Mouse (Mus musculus) forebrain, postnatal 0 days (tissue): ENCODE results near the gene Fbln5. TPM values are rescaled to one million over a fixed set of nuclear protein-coding genes. Genes with fewer than 3 reads are reported as not detected.
A peak's percentile ranks its signal among the peaks of the same experiment; 100 is the strongest.

Experiments
- ATAC-seq: fragments of 200-750 bp; cut with Nextera tagmentation; 2 replicates; pipeline ENCODE4 v1.8.0; 2017; ENCODE audit warnings: mild to moderate bottlenecking, moderate library complexity
- DNase-seq: peaks from one replicate; pipeline ENCODE4 v3.0.0-alpha.2; 2015
- H3K27ac ChIP-seq: fragments of 300-500 bp; sonication (generic); 2 replicates; pipeline ENCODE4 v1.5.1; 2014; ENCODE audit warnings: low read depth, mild to moderate bottlenecking, antibody characterized with exemption, low read length, moderate library complexity, mixed read lengths
- H3K27me3 ChIP-seq: fragments of 300-500 bp; sonication (generic); 2 replicates; pipeline ENCODE4 v1.6.1; 2014; ENCODE audit warnings: mild to moderate bottlenecking, low read length, mixed read lengths; ENCODE audit not compliant: insufficient read depth
- H3K36me3 ChIP-seq: fragments of 300-500 bp; sonication (generic); 2 replicates; pipeline ENCODE4 v1.6.1; 2014; ENCODE audit warnings: mild to moderate bottlenecking, moderate library complexity; ENCODE audit not compliant: insufficient read depth
- H3K4me1 ChIP-seq: fragments of 300-500 bp; sonication (generic); 2 replicates; pipeline ENCODE4 v1.6.1; 2014; ENCODE audit warnings: antibody characterized with exemption; ENCODE audit not compliant: insufficient read depth
- H3K4me2 ChIP-seq: fragments of 300-500 bp; sonication (generic); 2 replicates; pipeline ENCODE4 v1.6.1; 2014; ENCODE audit warnings: low read depth, mild to moderate bottlenecking, moderate library complexity
- H3K4me3 ChIP-seq: fragments of 300-500 bp; sonication (generic); 2 replicates; pipeline ENCODE4 v1.5.1; 2014; ENCODE audit warnings: low read depth, low read length, mixed read lengths
- H3K9ac ChIP-seq: fragments of 300-500 bp; sonication (generic); 2 replicates; pipeline ENCODE4 v1.6.1; 2014; ENCODE audit warnings: mild to moderate bottlenecking
- H3K9me3 ChIP-seq: fragments of 300-500 bp; sonication (generic); 2 replicates; pipeline ENCODE4 v1.6.1; 2016; ENCODE audit warnings: low read length
- CTCF ChIP-seq: sonication (generic); IDR thresholded peaks from 2 replicates; pipeline ENCODE4 v1.5.1; 2016; ENCODE audit warnings: antibody characterized with exemption, control low read depth, low read depth
- WGBS: fragments of 180-500 bp; shearing (Covaris S2); extraction: QIAGEN DNeasy Blood & Tissue Kit; methylation state at CpG from one replicate; pipeline ENCODE4 v1.1.7; 2014; 5-methylcytosine and 5-hydroxymethylcytosine counted together
- polyA plus RNA-seq: library from polyadenylated mRNA; unstranded; fragments of >200 nt; fragmentation: Nextera tagmentation; extraction: Ambion mirVana; gene quantifications from 2 replicates; pipeline ENCODE4 v1.2.1, GENCODE M21; 2015
- total RNA-seq: library from RNA; depleted of rRNA; stranded (reverse); fragments of >200 nt; gene quantifications from 2 replicates; pipeline ENCODE4 v1.2.3, GENCODE M21; 2014

Gene Fbln5
- total and polyA plus RNA-seq, 2 experiments from 2014 or later, result 7.5 to 14.0 TPM

DNA sequence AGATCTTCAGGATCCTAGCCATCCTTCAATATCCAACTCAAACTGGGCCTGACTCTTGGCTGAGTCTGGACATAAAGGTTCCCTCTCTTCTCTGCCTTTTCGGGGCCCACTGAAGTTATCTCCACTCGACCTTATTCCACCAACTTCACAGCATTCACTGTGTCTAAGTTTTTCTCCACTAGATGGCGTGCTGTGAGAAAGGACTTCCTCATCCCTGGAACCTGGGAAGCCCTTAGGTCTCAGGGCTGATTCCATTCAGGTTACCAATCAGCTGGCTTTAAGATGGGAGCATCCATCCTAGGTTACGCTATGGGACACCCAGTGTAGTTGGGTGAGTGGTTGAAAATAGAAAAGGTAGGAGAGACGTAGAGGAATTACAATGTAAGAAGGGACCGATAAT, 7.7 kb downstream of the Fbln5 start:
- Histone ChIP-seq H3K4me2 (no peak overlapping the region), H3K27ac (no peak overlapping the region), H3K4me3 (no peak overlapping the region), H3K9me3 (no peaks in the 10 kb centered on the region), H3K9ac (no peak overlapping the region), H3K27me3 (no peaks in the 10 kb centered on the region), H3K4me1 (no peaks in the 10 kb centered on the region), H3K36me3 (no peaks in the 10 kb centered on the region)
- ATAC-seq, result no peak
- no peak for DNase-seq
- TF ChIP-seq CTCF, result peak; percentile 37; the same call in 1 of the 2 replicates
- WGBS, result 67% methylated on average over 6 of the region's 6 CpGs

GRCm38 (mm10) chr12:101810515-101810914, 8.3 kb downstream of the Fbln5 start:
- H3K36me3 ChIP-seq, result no peaks in the 10 kb centered on the region
- no peak for TF ChIP-seq CTCF
- no peak overlapping the region for H3K27ac ChIP-seq
- no peaks in the 10 kb centered on the region for H3K27me3 ChIP-seq
- no peak overlapping the region for H3K9ac ChIP-seq
- H3K9me3 ChIP-seq, result no peaks in the 10 kb centered on the region
- no peak overlapping the region for H3K4me3 ChIP-seq
- DNase-seq, result peak; percentile 15
- H3K4me2 ChIP-seq, result no peak overlapping the region
- ATAC-seq, result no peak
- WGBS, result 58% methylated on average over 2 of the region's 2 CpGs
- H3K4me1 ChIP-seq, result no peaks in the 10 kb centered on the region

- H3K4me1 ChIP-seq, result no peaks in the 10 kb centered on the region
- TF ChIP-seq CTCF, result no peak
- no peaks in the 10 kb centered on the region for H3K27me3 ChIP-seq
- H3K27ac ChIP-seq, result no peak overlapping the region
- H3K4me3 ChIP-seq, result no peak overlapping the region
- no peak overlapping the region for H3K9ac ChIP-seq
- WGBS, result 40% methylated on average over 2 of the region's 2 CpGs
- no peaks in the 10 kb centered on the region for H3K36me3 ChIP-seq
- H3K4me2 ChIP-seq, result no peak overlapping the region
- no peaks in the 10 kb centered on the region for H3K9me3 ChIP-seq
- ATAC-seq (no peak), DNase-seq (no peak)
These were observed 11.5 kb downstream of the Fbln5 start for GRCm38 (mm10) chr12:101807400-101807799.

- Histone ChIP-seq H3K27me3 (no peaks in the 10 kb centered on the region), H3K4me3 (no peak overlapping the region), H3K9ac (no peak overlapping the region), H3K9me3 (no peaks in the 10 kb centered on the region), H3K27ac (no peak overlapping the region), H3K4me1 (no peaks in the 10 kb centered on the region), H3K36me3 (no peaks in the 10 kb centered on the region), H3K4me2 (no peak overlapping the region)
- 88% methylated on average over 3 of the region's 3 CpGs for WGBS
- ATAC-seq, result no peak
- TF ChIP-seq CTCF, result no peak
- DNase-seq, result no peak
These were observed 16.4 kb downstream of the Fbln5 start for GRCm38 (mm10) chr12:101802445-101802844.

- 84% methylated on average over 5 of the region's 5 CpGs for WGBS
- no peak for TF ChIP-seq CTCF
- H3K4me1 ChIP-seq, result no peaks in the 10 kb centered on the region
- H3K36me3 ChIP-seq, result no peaks in the 10 kb centered on the region
- DNase-seq (no peak), ATAC-seq (no peak)
- no peak overlapping the region for H3K4me3 ChIP-seq
- no peak overlapping the region for H3K4me2 ChIP-seq
- H3K27me3 ChIP-seq, result no peaks in the 10 kb centered on the region
- no peak overlapping the region for H3K27ac ChIP-seq
- no peak overlapping the region for H3K9ac ChIP-seq
- H3K9me3 ChIP-seq, result no peaks in the 10 kb centered on the region
These were observed 17.1 kb downstream of the Fbln5 start for GRCm38 (mm10) chr12:101801744-101802143.

DNA sequence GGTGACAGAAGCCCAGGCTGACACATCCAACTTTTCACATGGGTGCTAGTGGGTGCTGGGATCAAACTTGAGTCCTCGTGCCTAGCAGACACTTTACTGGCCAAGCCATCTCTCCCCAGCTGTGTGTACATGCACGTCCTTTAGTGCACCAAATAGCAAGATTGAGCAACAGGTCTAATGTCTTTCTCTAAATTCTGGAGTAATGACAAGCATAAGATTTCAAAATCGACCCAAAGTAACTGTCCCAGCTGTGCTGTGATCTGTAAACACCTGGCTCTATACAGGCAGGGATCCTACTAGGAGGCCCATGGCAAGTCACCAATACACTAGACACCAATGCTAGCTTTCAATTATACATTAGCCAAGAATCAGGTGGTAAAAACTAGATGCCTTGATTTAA, 17.8 kb downstream of the Fbln5 start:
- Histone ChIP-seq H3K4me2 (no peak overlapping the region), H3K27me3 (no peaks in the 10 kb centered on the region), H3K9me3 (no peaks in the 10 kb centered on the region), H3K9ac (no peak overlapping the region), H3K4me3 (no peak overlapping the region), H3K27ac (no peak overlapping the region), H3K4me1 (no peaks in the 10 kb centered on the region), H3K36me3 (no peaks in the 10 kb centered on the region)
- ATAC-seq, result no peak
- DNase-seq, result no peak
- TF ChIP-seq CTCF, result no peak
- 76% methylated on average over 3 of the region's 3 CpGs for WGBS

DNA sequence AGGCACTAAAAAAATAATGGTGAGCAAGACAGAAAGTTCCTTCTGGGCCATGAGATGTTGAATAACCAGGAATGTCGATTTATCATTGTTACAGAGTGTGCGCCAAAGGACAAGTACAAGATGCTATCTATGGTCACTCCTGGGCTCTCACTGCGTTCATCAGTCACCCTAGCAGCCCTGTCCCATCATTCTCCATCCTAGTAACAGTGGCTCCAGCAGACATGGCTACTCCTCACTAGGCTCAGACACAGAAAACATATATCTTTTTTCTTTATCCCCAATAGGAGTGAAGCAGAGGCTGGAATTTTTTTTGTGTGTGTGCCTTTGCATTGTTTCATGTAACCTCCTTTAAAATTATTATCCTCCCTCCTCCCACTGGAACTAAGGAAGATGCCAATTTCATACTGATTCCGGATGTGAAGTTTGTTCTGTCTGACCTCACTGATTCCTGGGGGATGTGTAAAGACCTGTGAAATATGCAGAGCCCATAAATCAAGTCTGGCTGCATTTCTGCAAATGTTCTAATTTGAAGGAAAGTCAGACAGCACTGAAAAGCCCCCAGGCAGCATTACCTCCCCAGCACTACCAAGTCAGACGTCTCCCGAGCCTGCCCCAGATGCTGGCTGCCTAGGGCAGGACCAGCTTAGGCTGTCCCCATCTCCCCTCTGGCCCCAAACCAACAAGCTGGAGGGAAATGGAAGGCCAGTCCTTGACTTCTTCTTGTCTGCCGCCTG, 20.5 kb downstream of the Fbln5 start:
- ATAC-seq (no peak), DNase-seq (no peak)
- 82% methylated on average over 7 of the region's 7 CpGs for WGBS
- no peak overlapping the region for H3K4me3 ChIP-seq
- no peak overlapping the region for H3K27ac ChIP-seq
- no peaks in the 10 kb centered on the region for H3K27me3 ChIP-seq
- H3K9ac ChIP-seq, result no peak overlapping the region
- TF ChIP-seq CTCF, result no peak
- no peaks in the 10 kb centered on the region for H3K4me1 ChIP-seq
- H3K4me2 ChIP-seq, result no peak overlapping the region
- H3K36me3 ChIP-seq, result no peaks in the 10 kb centered on the region
- no peaks in the 10 kb centered on the region for H3K9me3 ChIP-seq
